Mouse (Mus musculus) midbrain, embryonic 15.5 days (tissue): Measurements from ENCODE around the gene Tbxa2r. TPM values are rescaled to one million over a fixed set of nuclear protein-coding genes. Genes with fewer than 3 reads are reported as not detected.

Source experiments
- ATAC-seq: fragments of 200-750 bp; cut with Nextera tagmentation; replicated peaks from 2 replicates; pipeline ENCODE4 v1.8.0; 2017; ENCODE audit warnings: moderate TSS enrichment
- H3K27ac ChIP-seq: fragments of 300-500 bp; sonication (generic); 2 replicates; pipeline ENCODE4 v1.5.1; 2015; ENCODE audit warnings: mild to moderate bottlenecking, inconsistent platforms
- H3K27me3 ChIP-seq: fragments of 300-500 bp; sonication (generic); replicated peaks from 2 replicates; pipeline ENCODE4 v1.6.1; 2015; ENCODE audit warnings: inconsistent platforms
- H3K36me3 ChIP-seq: fragments of 300-500 bp; sonication (generic); replicated peaks from 2 replicates; pipeline ENCODE4 v1.6.1; 2015; ENCODE audit warnings: inconsistent platforms
- H3K4me1 ChIP-seq: fragments of 300-500 bp; sonication (generic); 2 replicates; pipeline ENCODE4 v1.6.1; 2015; ENCODE audit warnings: inconsistent platforms
- H3K4me2 ChIP-seq: fragments of 300-500 bp; sonication (generic); 2 replicates; pipeline ENCODE4 v1.6.1; 2015; ENCODE audit warnings: inconsistent platforms, mild to moderate bottlenecking, moderate library complexity
- H3K4me3 ChIP-seq: fragments of 300-500 bp; sonication (generic); 2 replicates; pipeline ENCODE4 v1.5.1; 2015; ENCODE audit warnings: mild to moderate bottlenecking, inconsistent platforms
- H3K9ac ChIP-seq: fragments of 300-500 bp; sonication (generic); 2 replicates; pipeline ENCODE4 v1.6.1; 2015; ENCODE audit warnings: mild to moderate bottlenecking, inconsistent platforms
- H3K9me3 ChIP-seq: fragments of 300-500 bp; sonication (generic); 2 replicates; pipeline ENCODE4 v1.6.1; 2016; ENCODE audit warnings: inconsistent platforms
- WGBS: fragments of 180-500 bp; shearing (Covaris S2); methylation state at CpG from one replicate; pipeline ENCODE4 v1.1.7; 2015; ENCODE audit warnings: mixed read lengths; 5-methylcytosine and 5-hydroxymethylcytosine counted together
- polyA plus RNA-seq: library from polyadenylated mRNA; unstranded; fragments of >200 nt; fragmentation: Nextera tagmentation; extraction: Ambion mirVana; gene quantifications from 2 replicates; pipeline ENCODE4 v1.2.1, GENCODE M21; 2015

Gene Tbxa2r
- polyA plus RNA-seq, 1 experiment from 2014 or later = 5.7 TPM

GRCm38 (mm10) chr10:81375322-81375721 lies 46.8 kb downstream of the Tbxa2r start:
- Histone ChIP-seq H3K36me3 (peaks cover 9% of the 10 kb centered on the region), H3K27me3 (no peaks in the 10 kb centered on the region), H3K4me1 (peaks cover 30% of the 10 kb centered on the region), H3K4me2 (no peak overlapping the region), H3K9ac (no peak overlapping the region), H3K4me3 (no peak overlapping the region), H3K27ac (no peak overlapping the region), H3K9me3 (no peaks in the 10 kb centered on the region)
- 90% methylated on average over 10 of the region's 10 CpGs for WGBS
- no peak for ATAC-seq

DNA sequence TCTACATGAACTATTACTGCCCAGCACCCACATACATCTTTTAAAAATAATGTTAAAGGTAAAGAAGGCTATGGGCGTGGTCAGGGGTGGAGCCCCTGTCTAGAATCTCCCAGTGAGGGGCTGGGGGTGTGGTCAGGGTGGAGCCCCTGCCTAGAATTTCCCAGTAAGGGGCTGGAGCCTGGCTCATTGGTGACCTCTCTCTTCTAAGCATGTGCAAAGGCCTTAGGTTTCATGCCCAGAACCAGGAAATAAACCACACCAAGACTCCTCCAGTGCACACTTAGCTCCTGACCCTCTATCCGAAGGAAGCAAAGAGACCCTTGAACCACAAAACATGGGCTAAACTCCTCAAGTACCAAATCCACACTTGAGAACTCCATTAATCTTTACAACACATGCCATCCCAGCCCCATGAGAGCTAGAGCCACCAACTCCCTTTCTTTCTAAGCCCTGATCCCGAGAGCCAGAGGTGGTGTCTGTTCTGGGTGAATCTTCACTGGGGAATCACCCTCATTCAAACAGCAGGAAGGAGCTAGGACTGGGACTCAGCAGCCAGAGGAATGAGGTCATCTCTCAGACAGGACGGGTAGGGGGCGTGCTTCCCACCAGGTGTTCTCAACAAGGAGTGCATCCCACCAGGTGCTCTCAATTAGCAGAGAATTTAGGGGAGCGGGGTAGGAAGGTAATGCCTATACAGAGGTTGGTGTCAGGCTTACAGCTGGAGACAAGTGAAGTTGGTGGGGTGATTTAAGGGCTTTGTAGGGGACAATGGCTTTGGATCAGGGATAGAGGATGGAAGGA lies 48.2 kb downstream of the Tbxa2r start:
- Histone ChIP-seq H3K9me3 (no peaks in the 10 kb centered on the region), H3K27ac (no peak overlapping the region), H3K36me3 (no peaks in the 10 kb centered on the region), H3K9ac (peak overlapping the region; percentile 85), H3K4me3 (peak overlapping the region; percentile 68), H3K4me2 (peak overlapping the region; percentile 61), H3K4me1 (peaks cover 30% of the 10 kb centered on the region), H3K27me3 (no peaks in the 10 kb centered on the region)
- ATAC-seq = no peak
- WGBS = 42% methylated on average over 6 of the region's 6 CpGs

- Histone ChIP-seq H3K9me3 (no peaks in the 10 kb centered on the region), H3K36me3 (no peaks in the 10 kb centered on the region), H3K27ac (peak overlapping the region; percentile 81; the same call in 1 of the 2 replicates), H3K4me2 (peak overlapping the region; percentile 61), H3K4me1 (peaks cover 30% of the 10 kb centered on the region), H3K4me3 (peak overlapping the region; percentile 68), H3K9ac (peak overlapping the region; percentile 85), H3K27me3 (no peaks in the 10 kb centered on the region)
- 59% methylated on average over 2 of the region's 2 CpGs for WGBS
- ATAC-seq = no peak
Observed at GRCm38 (mm10) chr10:81377362-81377664, 48.8 kb downstream of the Tbxa2r start.

- Histone ChIP-seq H3K4me1 (peaks cover 30% of the 10 kb centered on the region), H3K27me3 (no peaks in the 10 kb centered on the region), H3K36me3 (no peaks in the 10 kb centered on the region), H3K9me3 (no peaks in the 10 kb centered on the region), H3K4me3 (peak within 1 kb of the TSS; percentile 68), H3K27ac (peak within 1 kb of the TSS; percentile 81), H3K9ac (peak within 1 kb of the TSS; percentile 85), H3K4me2 (peak within 1 kb of the TSS; percentile 61)
- ATAC-seq = peak; percentile 70
- 1% methylated on average over 59 of the region's 59 CpGs for WGBS
Observed at GRCm38 (mm10) chr10:81377793-81378552, 49.4 kb downstream of the Tbxa2r start, which contains the start of gene Fzr1. Gene Fzr1, minus strand, starts transcription at chr10:81378516.

GRCm38 (mm10) chr10:81378553-81379182 lies 50.1 kb downstream of the Tbxa2r start:
- no peaks in the 10 kb centered on the region for H3K9me3 ChIP-seq
- peak overlapping the region; percentile 81 for H3K27ac ChIP-seq
- H3K27me3 ChIP-seq = no peaks in the 10 kb centered on the region
- under 1% methylated on average over 45 of the region's 46 CpGs for WGBS
- ATAC-seq = peak; percentile 95
- peak overlapping the region; percentile 41 for H3K9ac ChIP-seq
- H3K4me3 ChIP-seq = peak overlapping the region; percentile 68
- peaks cover 30% of the 10 kb centered on the region for H3K4me1 ChIP-seq
- no peaks in the 10 kb centered on the region for H3K36me3 ChIP-seq
- peak overlapping the region; percentile 61 for H3K4me2 ChIP-seq

DNA sequence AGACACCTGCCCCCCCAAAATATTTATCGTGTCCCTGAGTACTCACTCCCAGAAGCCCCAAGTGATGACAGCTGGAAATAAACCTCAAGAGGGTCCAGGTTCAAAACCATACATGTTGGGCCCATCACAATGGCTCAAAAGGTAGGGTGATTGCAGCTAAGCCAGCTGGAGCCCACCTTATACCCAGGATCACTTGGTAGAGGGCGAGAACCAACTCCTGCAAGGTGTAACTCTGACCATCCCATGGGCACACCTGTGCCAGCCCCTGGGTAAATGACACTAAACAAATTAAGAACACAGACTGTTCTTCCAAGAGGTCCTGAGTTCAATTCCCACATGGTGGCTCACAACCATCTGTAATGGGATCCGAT lies 50.6 kb downstream of the Tbxa2r start:
- peak overlapping the region; percentile 68 for H3K4me3 ChIP-seq
- peak overlapping the region; percentile 41; the same call in 1 of the 2 replicates for H3K9ac ChIP-seq
- no peaks in the 10 kb centered on the region for H3K36me3 ChIP-seq
- H3K4me2 ChIP-seq = peak overlapping the region; percentile 61
- peaks cover 30% of the 10 kb centered on the region for H3K4me1 ChIP-seq
- peak overlapping the region; percentile 81 for H3K27ac ChIP-seq
- 54% methylated on average over 3 of the region's 3 CpGs for WGBS
- no peaks in the 10 kb centered on the region for H3K9me3 ChIP-seq
- H3K27me3 ChIP-seq = no peaks in the 10 kb centered on the region
- 0 out of 2 replicates have a peak, but pooled peaks have one; percentile 0 for ATAC-seq

DNA sequence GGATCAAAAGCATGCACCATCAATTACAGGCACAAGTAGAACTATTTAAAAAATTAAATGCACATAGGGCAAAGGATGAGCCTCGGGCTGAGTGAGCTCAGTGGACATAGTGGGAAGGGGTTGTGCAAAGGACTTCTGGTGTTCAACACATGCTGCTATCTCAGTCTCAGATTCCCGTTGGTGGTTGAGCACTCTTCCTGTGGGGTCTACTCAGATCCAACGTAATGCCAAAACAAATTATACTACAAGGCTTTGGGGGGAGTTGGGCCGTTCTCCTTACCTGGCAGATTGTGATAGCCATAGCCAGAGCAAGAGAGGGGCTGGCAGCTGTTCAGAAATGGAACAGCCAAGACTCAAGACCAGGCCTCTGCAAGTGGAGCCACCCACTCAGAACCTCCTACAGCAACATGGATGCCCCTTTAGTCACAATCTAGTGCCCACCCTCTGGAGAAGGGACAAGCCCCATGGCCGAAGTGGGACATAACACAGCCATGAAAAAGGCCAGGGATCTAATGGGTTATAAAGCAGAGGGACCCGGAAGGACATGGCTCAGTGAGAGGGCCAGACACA lies 51.4 kb downstream of the Tbxa2r start:
- H3K36me3 ChIP-seq = no peaks in the 10 kb centered on the region
- H3K4me2 ChIP-seq = no peak overlapping the region
- H3K27me3 ChIP-seq = no peaks in the 10 kb centered on the region
- no peaks in the 10 kb centered on the region for H3K9me3 ChIP-seq
- H3K4me1 ChIP-seq = peaks cover 31% of the 10 kb centered on the region
- no peak overlapping the region for H3K4me3 ChIP-seq
- H3K27ac ChIP-seq = no peak overlapping the region
- H3K9ac ChIP-seq = no peak overlapping the region
- no peak for ATAC-seq
- 93% methylated on average over 6 of the region's 6 CpGs for WGBS

GRCm38 (mm10) chr10:81382039-81382438 lies 53.5 kb downstream of the Tbxa2r start:
- Histone ChIP-seq H3K9ac (no peak overlapping the region), H3K27me3 (no peaks in the 10 kb centered on the region), H3K4me3 (no peak overlapping the region), H3K4me2 (no peak overlapping the region), H3K4me1 (peaks cover 26% of the 10 kb centered on the region), H3K27ac (no peak overlapping the region), H3K36me3 (peaks cover under 1% of the 10 kb centered on the region; the same call in 1 of the 2 replicates), H3K9me3 (no peaks in the 10 kb centered on the region)
- no peak for ATAC-seq
- 84% methylated on average over 5 of the region's 5 CpGs for WGBS

GRCm38 (mm10) chr10:81383802-81384604 lies 55.5 kb downstream of the Tbxa2r start, which contains the start of the genes Dohh and Gm48551:
Gene Dohh, plus strand, starts transcription at chr10:81384428.
Gene Gm48551, plus strand, starts transcription at chr10:81384466.
- H3K27me3 ChIP-seq = no peaks in the 10 kb centered on the region
- no peaks in the 10 kb centered on the region for H3K9me3 ChIP-seq
- peak within 1 kb of the TSS; percentile 77 for H3K4me2 ChIP-seq
- WGBS = 7% methylated on average over 54 of the region's 54 CpGs
- H3K4me1 ChIP-seq = peaks cover 18% of the 10 kb centered on the region
- H3K36me3 ChIP-seq = peaks cover 10% of the 10 kb centered on the region; the same call in 1 of the 2 replicates
- H3K27ac ChIP-seq = peak within 1 kb of the TSS; percentile 81
- peak within 1 kb of the TSS; percentile 71 for H3K9ac ChIP-seq
- peak; percentile 94 for ATAC-seq
- peak within 1 kb of the TSS; percentile 81 for H3K4me3 ChIP-seq

DNA sequence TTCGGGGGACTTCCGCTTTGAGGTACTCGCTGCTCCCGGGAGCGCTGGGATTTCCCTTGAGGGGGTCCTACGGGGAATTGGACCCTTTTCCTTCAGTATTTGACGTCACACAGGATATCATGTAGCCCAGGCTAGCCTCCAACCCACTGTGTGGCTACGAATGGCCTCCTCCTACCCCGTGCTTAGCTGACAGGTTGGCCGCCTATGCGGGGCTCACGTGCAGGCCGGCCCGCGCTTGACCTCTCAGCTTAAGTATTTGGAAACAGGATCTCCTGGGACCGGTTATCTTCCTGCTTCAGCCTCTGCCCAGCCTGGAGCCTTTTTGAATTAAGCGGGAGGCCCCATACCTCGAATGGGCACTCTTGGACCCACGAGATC lies 56.1 kb downstream of the Tbxa2r start:
- peak; percentile 45 for ATAC-seq
- H3K4me3 ChIP-seq = peak overlapping the region; percentile 81
- peaks cover 17% of the 10 kb centered on the region for H3K4me1 ChIP-seq
- H3K9ac ChIP-seq = peak overlapping the region; percentile 71
- H3K4me2 ChIP-seq = peak overlapping the region; percentile 77
- H3K9me3 ChIP-seq = no peaks in the 10 kb centered on the region
- under 1% methylated on average over 19 of the region's 19 CpGs for WGBS
- H3K27ac ChIP-seq = peak overlapping the region; percentile 81
- peaks cover 10% of the 10 kb centered on the region; the same call in 1 of the 2 replicates for H3K36me3 ChIP-seq
- no peaks in the 10 kb centered on the region for H3K27me3 ChIP-seq
